Mouse (Mus musculus): Measurements from ENCODE around the gene Spint4. TPM values are rescaled to one million over a fixed set of nuclear protein-coding genes. Genes with fewer than 3 reads are reported as not detected.

Spint4 gene
- polyA plus RNA-seq (2012; rRNA removed) (0.08 TPM in 1 of 2 replicates, not detected in the other), polyA plus RNA-seq (2014; fragmentation: Nextera tagmentation; extraction: Ambion mirVana) (not detected in 2 replicates)

GRCm38 (mm10) chr2:164698201-164698600 is at the start of gene Spint4:
Spint4 (plus strand) TSS chr2:164698501.
- 58% methylated on average over 4 of the region's 4 CpGs for WGBS (ENCODE audit: insufficient replicate concordance)
- no peak within 1 kb of the TSS for H3K9ac ChIP-seq (replicated peaks)
- TF ChIP-seq EP300 (IDR thresholded peaks at IDR 0.05; ENCODE audit: low read depth) (no peak), CTCF (IDR thresholded peaks at IDR 0.05; ENCODE audit: low read depth) (no peak)
- no peak for DNase-seq (ENCODE audit: low read depth in 3 of 3, low spot score in 3 of 3)
- no peak for ATAC-seq (ENCODE audit: insufficient read depth)
- no peak within 1 kb of the TSS for H3K4me2 ChIP-seq (ENCODE audit: low read depth)
- no peaks in the 10 kb centered on the region for H3K36me3 ChIP-seq (replicated peaks; ENCODE audit: control insufficient read depth, insufficient read depth, low read depth)
- H3K4me1 ChIP-seq (replicated peaks; ENCODE audit: control insufficient read depth in 2 of 2, insufficient read depth in 2 of 2, low read length in 1 of 2) = no peaks in the 10 kb centered on the region
- H3K4me3 ChIP-seq (ENCODE audit: insufficient read depth in 1 of 2, low read depth in 2 of 2, low read length in 2 of 2) = no peak within 1 kb of the TSS
- no peak within 1 kb of the TSS for H3K27ac ChIP-seq
- H3K27me3 ChIP-seq (ENCODE audit: control insufficient read depth, insufficient read depth, low read length) = no peaks in the 10 kb centered on the region
- no peaks in the 10 kb centered on the region for H3K9me3 ChIP-seq (ENCODE audit: control insufficient read depth, low read length)

GRCm38 (mm10) chr2:164655858-164656257 is 42.4 kb upstream of the Spint4 start, which contains the start of gene Wfdc10:
Wfdc10 (plus strand) TSS chr2:164656046.
- no peak within 1 kb of the TSS for H3K27ac ChIP-seq
- ATAC-seq (ENCODE audit: insufficient read depth) = no peak
- no peaks in the 10 kb centered on the region for H3K36me3 ChIP-seq (replicated peaks; ENCODE audit: control insufficient read depth, insufficient read depth, low read depth)
- no peak for DNase-seq (ENCODE audit: low read depth in 3 of 3, low spot score in 3 of 3)
- WGBS (ENCODE audit: insufficient replicate concordance) = 8% methylated on average over 11 of the region's 11 CpGs
- H3K9ac ChIP-seq (replicated peaks) = no peak within 1 kb of the TSS
- H3K4me1 ChIP-seq (replicated peaks; ENCODE audit: control insufficient read depth in 2 of 2, insufficient read depth in 2 of 2, low read length in 1 of 2) = no peaks in the 10 kb centered on the region
- H3K27me3 ChIP-seq (ENCODE audit: control insufficient read depth, insufficient read depth, low read length) = no peaks in the 10 kb centered on the region
- no peaks in the 10 kb centered on the region for H3K9me3 ChIP-seq (ENCODE audit: control insufficient read depth, low read length)
- no peak within 1 kb of the TSS for H3K4me3 ChIP-seq (ENCODE audit: insufficient read depth in 1 of 2, low read depth in 2 of 2, low read length in 2 of 2)
- TF ChIP-seq EP300 (IDR thresholded peaks at IDR 0.05; ENCODE audit: low read depth) = no peak
- TF ChIP-seq CTCF (IDR thresholded peaks at IDR 0.05; ENCODE audit: low read depth) = peak; percentile 89
- no peak within 1 kb of the TSS for H3K4me2 ChIP-seq (ENCODE audit: low read depth)

DNA sequence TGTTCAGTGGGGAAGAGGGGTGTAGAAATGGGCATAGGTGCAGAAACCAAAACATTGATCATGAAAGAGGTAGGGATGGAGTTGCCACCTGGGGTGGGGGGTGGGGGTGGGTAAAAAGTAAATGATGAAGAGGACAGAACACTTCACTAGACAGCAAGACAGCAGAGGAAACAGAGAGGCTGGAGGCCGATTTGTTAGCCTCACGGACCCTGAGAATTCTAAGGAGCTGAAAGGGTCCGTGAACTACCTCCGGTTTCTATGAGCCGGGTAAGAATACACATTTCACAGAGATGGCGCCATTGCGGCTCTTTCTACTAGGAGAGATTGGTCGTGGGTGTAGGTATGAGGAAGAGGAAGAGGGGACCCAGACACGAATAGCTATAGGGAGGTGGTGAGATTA is 41.8 kb upstream of the Spint4 start, which contains the start of gene Wfdc9:
Gene Wfdc9, minus strand, starts transcription at position 101 of the 400 bp plus-strand sequence.
- Histone ChIP-seq H3K9ac (replicated peaks) (no peak within 1 kb of the TSS), H3K27ac (no peak within 1 kb of the TSS), H3K4me1 (replicated peaks; ENCODE audit: control insufficient read depth in 2 of 2, insufficient read depth in 2 of 2, low read length in 1 of 2) (no peaks in the 10 kb centered on the region), H3K9me3 (ENCODE audit: control insufficient read depth, low read length) (no peaks in the 10 kb centered on the region), H3K4me2 (ENCODE audit: low read depth) (no peak within 1 kb of the TSS), H3K27me3 (ENCODE audit: control insufficient read depth, insufficient read depth, low read length) (no peaks in the 10 kb centered on the region), H3K4me3 (ENCODE audit: insufficient read depth in 1 of 2, low read depth in 2 of 2, low read length in 2 of 2) (no peak within 1 kb of the TSS), H3K36me3 (replicated peaks; ENCODE audit: control insufficient read depth, insufficient read depth, low read depth) (no peaks in the 10 kb centered on the region)
- no peak for TF ChIP-seq EP300 (IDR thresholded peaks at IDR 0.05; ENCODE audit: low read depth)
- TF ChIP-seq CTCF (IDR thresholded peaks at IDR 0.05; ENCODE audit: low read depth) = no peak
- DNase-seq (ENCODE audit: low read depth in 3 of 3, low spot score in 3 of 3) (no peak), ATAC-seq (ENCODE audit: insufficient read depth) (no peak)
- 61% methylated on average over 9 of the region's 9 CpGs for WGBS (ENCODE audit: insufficient replicate concordance)

- Histone ChIP-seq H3K36me3 (replicated peaks; ENCODE audit: control insufficient read depth, insufficient read depth, low read depth) (no peaks in the 10 kb centered on the region), H3K4me1 (replicated peaks; ENCODE audit: control insufficient read depth in 2 of 2, insufficient read depth in 2 of 2, low read length in 1 of 2) (no peaks in the 10 kb centered on the region), H3K4me2 (ENCODE audit: low read depth) (no peak overlapping the region), H3K9ac (replicated peaks) (no peak overlapping the region), H3K4me3 (ENCODE audit: insufficient read depth in 1 of 2, low read depth in 2 of 2, low read length in 2 of 2) (no peak overlapping the region), H3K9me3 (ENCODE audit: control insufficient read depth, low read length) (no peaks in the 10 kb centered on the region), H3K27ac (no peak overlapping the region), H3K27me3 (ENCODE audit: control insufficient read depth, insufficient read depth, low read length) (no peaks in the 10 kb centered on the region)
- ATAC-seq (ENCODE audit: insufficient read depth) = no peak
- TF ChIP-seq EP300 (IDR thresholded peaks at IDR 0.05; ENCODE audit: low read depth) = no peak
- TF ChIP-seq CTCF (IDR thresholded peaks at IDR 0.05; ENCODE audit: low read depth) = no peak
- no peak for DNase-seq (ENCODE audit: low read depth in 3 of 3, low spot score in 3 of 3)
- 56% methylated on average over 7 of the region's 7 CpGs for WGBS (ENCODE audit: insufficient replicate concordance)
These were observed 33.5 kb upstream of the Spint4 start for GRCm38 (mm10) chr2:164664851-164665250.

DNA sequence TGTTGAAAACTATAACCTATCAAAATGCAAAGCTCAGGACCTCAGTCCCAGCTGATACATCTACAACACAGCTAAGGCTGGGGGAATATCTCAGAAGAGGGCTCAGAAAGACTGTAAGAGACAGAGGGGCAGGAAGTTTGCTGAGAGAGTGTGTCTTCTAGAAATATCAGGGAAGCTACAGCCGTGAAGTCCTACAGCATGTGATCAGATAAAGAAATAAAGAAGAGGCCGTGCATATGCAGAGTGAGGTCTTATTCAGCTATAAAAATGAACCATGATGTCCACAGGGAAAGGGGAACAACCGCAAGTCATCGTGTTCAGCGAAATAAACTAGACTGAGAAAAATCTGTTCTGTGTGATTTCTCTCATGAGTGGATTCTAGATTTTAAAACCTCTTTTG is 28.0 kb upstream of the Spint4 start:
- Histone ChIP-seq H3K27me3 (ENCODE audit: control insufficient read depth, insufficient read depth, low read length) (no peaks in the 10 kb centered on the region), H3K9me3 (ENCODE audit: control insufficient read depth, low read length) (no peaks in the 10 kb centered on the region), H3K4me3 (ENCODE audit: insufficient read depth in 1 of 2, low read depth in 2 of 2, low read length in 2 of 2) (no peak overlapping the region), H3K9ac (replicated peaks) (no peak overlapping the region), H3K4me1 (replicated peaks; ENCODE audit: control insufficient read depth in 2 of 2, insufficient read depth in 2 of 2, low read length in 1 of 2) (no peaks in the 10 kb centered on the region), H3K4me2 (ENCODE audit: low read depth) (no peak overlapping the region), H3K27ac (no peak overlapping the region), H3K36me3 (replicated peaks; ENCODE audit: control insufficient read depth, insufficient read depth, low read depth) (no peaks in the 10 kb centered on the region)
- WGBS (ENCODE audit: insufficient replicate concordance) = 52% methylated on average over 5 of the region's 5 CpGs
- TF ChIP-seq CTCF (IDR thresholded peaks at IDR 0.05; ENCODE audit: low read depth) (no peak), EP300 (IDR thresholded peaks at IDR 0.05; ENCODE audit: low read depth) (no peak)
- ATAC-seq (ENCODE audit: insufficient read depth) (no peak), DNase-seq (ENCODE audit: low read depth in 3 of 3, low spot score in 3 of 3) (no peak)
